Mouse (Mus musculus): Measurements from ENCODE around the gene Cdcp2.
A peak's percentile ranks its signal among the peaks of the same experiment; 100 is the strongest.
"Not testable (repeated sequence)": the region's sequence is repeated elsewhere in the genome, so short reads cannot be mapped to it uniquely, and the experiment has no call there.

Gene Cdcp2

GRCm38 (mm10) chr4:107094484-107095187 lies 2.1 kb upstream of the Cdcp2 start:
- no peak for DNase-seq

GRCm38 (mm10) chr4:107096043-107096442 lies 648 bp upstream of the Cdcp2 start:
- no peak for DNase-seq

- DNase-seq = no peak
These were observed 1.2 kb downstream of the Cdcp2 start for GRCm38 (mm10) chr4:107097871-107098270.

- no peak for DNase-seq
These were observed 1.7 kb downstream of the Cdcp2 start for GRCm38 (mm10) chr4:107098375-107098774.

- no peak for DNase-seq
These were observed 2.3 kb downstream of the Cdcp2 start for GRCm38 (mm10) chr4:107098791-107099525.

GRCm38 (mm10) chr4:107102220-107102619 lies 5.5 kb downstream of the Cdcp2 start:
- DNase-seq = no peak

GRCm38 (mm10) chr4:107106777-107107176 lies 10.1 kb downstream of the Cdcp2 start:
- DNase-seq = no peak

- no peak for DNase-seq
These were observed 11.6 kb downstream of the Cdcp2 start for GRCm38 (mm10) chr4:107108291-107108731.

GRCm38 (mm10) chr4:107109181-107109580 lies 12.5 kb downstream of the Cdcp2 start:
- not testable (repeated sequence) for DNase-seq

GRCm38 (mm10) chr4:107114278-107114677 lies 17.6 kb downstream of the Cdcp2 start:
- DNase-seq = no peak

- peak; percentile 58 for DNase-seq
These were observed 21.2 kb downstream of the Cdcp2 start for GRCm38 (mm10) chr4:107117741-107118385.

- no peak for DNase-seq
These were observed 22.4 kb downstream of the Cdcp2 start for GRCm38 (mm10) chr4:107119056-107119455.

GRCm38 (mm10) chr4:107120676-107121075 lies 24.0 kb downstream of the Cdcp2 start:
- DNase-seq = no peak

- DNase-seq = peak; percentile 30
These were observed 24.7 kb downstream of the Cdcp2 start for GRCm38 (mm10) chr4:107121165-107121943.

- no peak for DNase-seq
These were observed 27.7 kb downstream of the Cdcp2 start for GRCm38 (mm10) chr4:107124376-107124775.

GRCm38 (mm10) chr4:107125101-107125500 lies 28.4 kb downstream of the Cdcp2 start:
- DNase-seq = no peak

GRCm38 (mm10) chr4:107126389-107126788 lies 29.7 kb downstream of the Cdcp2 start:
- DNase-seq = no peak

- no peak for DNase-seq
These were observed 30.3 kb downstream of the Cdcp2 start for GRCm38 (mm10) chr4:107126891-107127524.

- peak; percentile 32 for DNase-seq
These were observed 31.4 kb downstream of the Cdcp2 start for GRCm38 (mm10) chr4:107127901-107128669.

- DNase-seq = no peak
These were observed 32.7 kb downstream of the Cdcp2 start for GRCm38 (mm10) chr4:107129373-107129772.

- no peak for DNase-seq
These were observed 33.8 kb downstream of the Cdcp2 start for GRCm38 (mm10) chr4:107130534-107130933.

GRCm38 (mm10) chr4:107134891-107135290 lies 38.2 kb downstream of the Cdcp2 start:
- DNase-seq = no peak
